Mouse (Mus musculus): ENCODE results near the gene Bcar3. TPM values are rescaled to one million over a fixed set of nuclear protein-coding genes. Genes with fewer than 3 reads are reported as not detected.
"Not testable (repeated sequence)": the region's sequence is repeated elsewhere in the genome, so short reads cannot be mapped to it uniquely, and the experiment has no call there.

Gene Bcar3
- polyA plus RNA-seq, 1 experiment from 2014 or later, result 13.7 TPM

DNA sequence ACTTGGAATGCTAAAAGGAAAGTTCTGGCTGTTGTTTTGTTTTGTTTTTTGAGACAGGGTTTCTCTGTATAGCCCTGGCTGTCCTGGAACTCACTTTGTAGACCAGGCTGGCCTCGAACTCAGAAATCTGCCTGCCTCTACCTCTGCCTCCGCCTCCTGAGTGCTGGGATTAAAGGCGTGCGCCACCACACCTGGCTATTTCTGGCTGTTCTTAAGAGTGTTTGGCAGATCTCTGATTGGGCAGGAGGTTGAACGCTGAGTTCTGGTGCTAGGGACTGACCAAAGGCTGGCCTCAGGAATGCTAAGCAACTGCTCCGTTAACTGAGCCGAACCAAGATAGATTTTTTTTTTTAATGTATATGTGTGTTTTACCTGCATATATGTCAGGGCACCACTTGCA, 39.9 kb upstream of the Bcar3 start:
- H3K4me3 ChIP-seq (replicated peaks; ENCODE audit: low read length); ATAC-seq (ENCODE audit: insufficient read depth, low FRiP score); H3K27ac ChIP-seq (ENCODE audit: low read length); H3K27me3 ChIP-seq (ENCODE audit: control insufficient read depth, insufficient read depth, low read length); H3K9ac ChIP-seq (ENCODE audit: low read length); H3K4me2 ChIP-seq (ENCODE audit: low read depth, low read length); H3K4me1 ChIP-seq (ENCODE audit: control insufficient read depth, insufficient read depth, low read length); H3K9me3 ChIP-seq (replicated peaks; ENCODE audit: control insufficient read depth, low read length); H3K36me3 ChIP-seq (ENCODE audit: control insufficient read depth, insufficient read depth, low read length): not testable (repeated sequence)
- WGBS, result 85% methylated on average over 7 of the region's 7 CpGs

- H3K9ac ChIP-seq (ENCODE audit: low read length), result no peak overlapping the region
- peaks cover under 1% of the 10 kb centered on the region for H3K4me1 ChIP-seq (ENCODE audit: control insufficient read depth, insufficient read depth, low read length)
- H3K27ac ChIP-seq (ENCODE audit: low read length), result no peak overlapping the region
- H3K4me2 ChIP-seq (ENCODE audit: low read depth, low read length), result no peak overlapping the region
- H3K4me3 ChIP-seq (replicated peaks; ENCODE audit: low read length), result no peak overlapping the region
- no peaks in the 10 kb centered on the region for H3K9me3 ChIP-seq (replicated peaks; ENCODE audit: control insufficient read depth, low read length)
- 70% methylated on average over 5 of the region's 5 CpGs for WGBS
- H3K36me3 ChIP-seq (ENCODE audit: control insufficient read depth, insufficient read depth, low read length), result peaks cover 5% of the 10 kb centered on the region; the same call in 1 of the 2 replicates
- H3K27me3 ChIP-seq (ENCODE audit: control insufficient read depth, insufficient read depth, low read length), result no peaks in the 10 kb centered on the region
- no peak for ATAC-seq (ENCODE audit: insufficient read depth, low FRiP score)
These were observed 23.9 kb upstream of the Bcar3 start for GRCm38 (mm10) chr3:122269986-122270385.

- ATAC-seq (ENCODE audit: insufficient read depth, low FRiP score); H3K9ac ChIP-seq (ENCODE audit: low read length); H3K27ac ChIP-seq (ENCODE audit: low read length); H3K4me3 ChIP-seq (replicated peaks; ENCODE audit: low read length); H3K9me3 ChIP-seq (replicated peaks; ENCODE audit: control insufficient read depth, low read length); H3K36me3 ChIP-seq (ENCODE audit: control insufficient read depth, insufficient read depth, low read length); H3K27me3 ChIP-seq (ENCODE audit: control insufficient read depth, insufficient read depth, low read length); H3K4me2 ChIP-seq (ENCODE audit: low read depth, low read length): not testable (repeated sequence)
- WGBS, result 72% methylated on average over 1 of the region's 1 CpGs
- H3K4me1 ChIP-seq (ENCODE audit: control insufficient read depth, insufficient read depth, low read length), result peaks cover 22% of the 10 kb centered on the region
These were observed 21.4 kb upstream of the Bcar3 start for GRCm38 (mm10) chr3:122272565-122272964.

DNA sequence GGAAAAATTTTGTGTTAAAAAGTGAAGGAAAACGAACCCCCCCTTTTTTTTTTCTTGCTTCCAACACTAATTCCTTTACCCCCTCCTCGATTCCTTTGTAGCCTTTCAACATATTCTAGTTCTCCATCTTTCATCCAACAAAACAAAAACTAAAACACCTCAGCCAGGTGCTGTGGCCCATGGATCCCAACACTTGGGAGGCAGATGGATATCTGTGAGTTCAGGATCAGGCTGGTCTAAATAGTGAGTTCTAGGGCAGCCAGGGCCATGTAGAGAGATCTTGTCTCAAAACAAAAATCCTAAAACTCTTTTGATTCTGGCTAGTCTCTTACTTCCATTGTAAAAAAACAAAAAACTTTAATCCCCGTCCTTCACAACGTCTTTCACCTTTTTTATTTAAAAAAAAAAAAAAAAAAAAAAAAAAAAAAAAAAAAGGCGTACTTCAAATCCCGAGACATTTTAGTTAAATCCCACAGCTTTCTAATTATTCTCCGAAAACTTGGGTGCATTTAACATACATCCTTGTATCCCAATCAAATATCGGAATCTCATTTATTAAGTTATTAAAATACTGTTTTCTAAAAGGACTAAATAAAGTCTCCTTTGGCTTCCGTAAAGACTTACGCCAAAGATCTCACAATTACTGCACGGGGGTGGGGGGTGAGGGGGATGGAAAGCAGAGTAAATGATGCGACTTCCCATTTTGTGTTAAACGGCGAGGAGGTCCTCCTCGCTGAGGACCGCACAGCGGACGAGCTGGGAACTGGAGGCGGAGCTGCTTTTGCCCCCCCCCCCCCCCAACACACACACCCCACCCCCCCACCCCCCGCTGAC, 20.3 kb upstream of the Bcar3 start:
- Histone ChIP-seq H3K36me3 (ENCODE audit: control insufficient read depth, insufficient read depth, low read length) (0 out of 2 replicates have a peak, but pooled peaks cover 4% of the 10 kb centered on the region), H3K9me3 (replicated peaks; ENCODE audit: control insufficient read depth, low read length) (no peaks in the 10 kb centered on the region), H3K27me3 (ENCODE audit: control insufficient read depth, insufficient read depth, low read length) (no peaks in the 10 kb centered on the region), H3K4me1 (ENCODE audit: control insufficient read depth, insufficient read depth, low read length) (peaks cover 28% of the 10 kb centered on the region), H3K9ac (ENCODE audit: low read length) (peak overlapping the region; percentile 87), H3K4me2 (ENCODE audit: low read depth, low read length) (peak overlapping the region; percentile 45), H3K27ac (ENCODE audit: low read length) (no peak overlapping the region), H3K4me3 (replicated peaks; ENCODE audit: low read length) (peak overlapping the region; percentile 87)
- WGBS, result 11% methylated on average over 19 of the region's 20 CpGs
- no peak for ATAC-seq (ENCODE audit: insufficient read depth, low FRiP score)

DNA sequence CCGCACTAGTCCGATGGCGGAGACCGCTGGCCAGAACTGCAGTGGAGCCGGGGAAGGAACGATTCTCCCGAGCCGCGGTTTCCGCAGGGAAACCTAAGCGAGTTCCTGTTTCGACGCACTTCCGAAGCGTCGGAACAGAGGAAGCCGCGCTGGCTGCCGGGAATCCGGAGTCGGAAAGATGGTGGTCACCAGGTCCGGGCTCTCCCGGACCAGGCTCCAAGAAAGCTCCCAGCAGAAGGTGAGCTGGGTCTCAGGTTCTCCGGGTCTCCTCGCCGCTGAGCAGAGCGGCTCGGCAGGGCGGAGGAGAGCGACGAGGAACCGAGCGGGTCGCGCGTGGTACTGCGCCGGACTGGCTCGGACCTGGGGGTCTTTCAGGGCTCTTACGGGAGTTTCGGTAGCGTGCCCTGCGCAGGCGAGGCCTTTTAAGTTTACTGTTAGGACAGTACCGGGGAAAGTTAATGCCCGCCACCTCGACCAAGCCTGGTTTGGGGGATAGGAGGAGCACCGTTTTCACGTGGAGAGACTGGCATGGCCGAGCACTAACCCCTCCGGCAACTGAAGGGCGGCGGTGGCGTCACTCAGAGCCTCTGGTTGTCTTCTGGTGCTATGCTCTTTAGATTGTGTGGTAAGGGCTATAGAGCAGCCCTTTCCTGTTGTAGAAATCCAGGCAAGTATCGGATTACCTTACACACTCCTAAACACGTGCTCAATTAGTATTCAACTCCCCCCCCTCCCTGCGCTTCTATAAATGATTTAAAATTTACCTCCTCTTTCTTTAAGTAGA, 19.5 kb upstream of the Bcar3 start, which contains the start of gene Dnttip2:
Gene Dnttip2 (plus strand): TSS at position 148 of the 784 bp plus-strand sequence.
- Histone ChIP-seq H3K4me1 (ENCODE audit: control insufficient read depth, insufficient read depth, low read length) (peaks cover 28% of the 10 kb centered on the region), H3K9ac (ENCODE audit: low read length) (peak within 1 kb of the TSS; percentile 87), H3K36me3 (ENCODE audit: control insufficient read depth, insufficient read depth, low read length) (0 out of 2 replicates have a peak, but pooled peaks cover 5% of the 10 kb centered on the region), H3K9me3 (replicated peaks; ENCODE audit: control insufficient read depth, low read length) (no peaks in the 10 kb centered on the region), H3K4me2 (ENCODE audit: low read depth, low read length) (peak within 1 kb of the TSS; percentile 59), H3K4me3 (replicated peaks; ENCODE audit: low read length) (peak within 1 kb of the TSS; percentile 87), H3K27me3 (ENCODE audit: control insufficient read depth, insufficient read depth, low read length) (no peaks in the 10 kb centered on the region), H3K27ac (ENCODE audit: low read length) (peak within 1 kb of the TSS; percentile 34)
- WGBS, result under 1% methylated on average over 57 of the region's 57 CpGs
- peak; percentile 96 for ATAC-seq (ENCODE audit: insufficient read depth, low FRiP score)

DNA sequence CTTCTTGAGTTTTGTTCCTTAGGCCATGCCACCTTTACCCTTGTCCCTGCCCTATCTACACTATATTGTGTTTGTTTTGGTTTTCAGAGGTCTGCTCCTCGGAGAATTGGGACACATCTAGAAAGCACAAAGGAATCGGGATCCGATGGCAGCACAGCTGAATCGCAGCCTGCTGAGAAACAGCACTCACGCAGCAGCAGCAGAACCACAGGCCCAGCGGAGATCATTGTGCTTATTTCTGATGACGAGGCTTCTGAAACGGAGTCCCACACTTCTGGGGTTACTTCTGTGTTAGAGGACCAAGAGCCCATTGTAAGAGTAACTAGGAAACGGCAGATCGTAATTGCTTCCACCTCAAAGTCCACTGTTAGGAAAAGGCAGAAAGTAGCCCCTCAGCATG, 18.8 kb upstream of the Bcar3 start:
- no peaks in the 10 kb centered on the region for H3K9me3 ChIP-seq (replicated peaks; ENCODE audit: control insufficient read depth, low read length)
- peak overlapping the region; percentile 59 for H3K4me2 ChIP-seq (ENCODE audit: low read depth, low read length)
- peaks cover 28% of the 10 kb centered on the region for H3K4me1 ChIP-seq (ENCODE audit: control insufficient read depth, insufficient read depth, low read length)
- no peak for ATAC-seq (ENCODE audit: insufficient read depth, low FRiP score)
- 0 out of 2 replicates have a peak, but pooled peaks cover 7% of the 10 kb centered on the region for H3K36me3 ChIP-seq (ENCODE audit: control insufficient read depth, insufficient read depth, low read length)
- 75% methylated on average over 10 of the region's 10 CpGs for WGBS
- H3K27me3 ChIP-seq (ENCODE audit: control insufficient read depth, insufficient read depth, low read length), result no peaks in the 10 kb centered on the region
- H3K4me3 ChIP-seq (replicated peaks; ENCODE audit: low read length), result peak overlapping the region; percentile 87
- H3K9ac ChIP-seq (ENCODE audit: low read length), result peak overlapping the region; percentile 40; the same call in 1 of the 2 replicates
- H3K27ac ChIP-seq (ENCODE audit: low read length), result no peak overlapping the region

DNA sequence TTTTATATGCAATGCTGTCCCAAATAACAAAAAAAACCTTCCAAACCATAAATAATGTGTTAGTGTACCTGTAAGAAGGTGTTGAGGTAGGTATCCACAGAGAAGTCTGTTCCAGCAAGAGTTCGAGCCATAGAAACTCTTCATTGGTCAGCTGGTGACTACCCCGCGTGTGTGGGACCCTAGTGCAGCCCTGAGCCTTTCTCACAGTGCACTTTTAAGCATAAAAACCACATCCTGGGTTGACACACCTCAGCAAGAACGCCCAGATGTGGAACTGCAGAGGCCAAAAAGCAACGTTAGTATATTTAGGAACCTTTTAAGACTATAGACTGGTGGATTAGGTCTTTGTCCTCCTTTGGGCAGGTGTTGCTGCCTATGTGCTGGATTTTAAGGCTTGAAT, 6.7 kb upstream of the Bcar3 start:
- Histone ChIP-seq H3K4me1 (ENCODE audit: control insufficient read depth, insufficient read depth, low read length) (0 out of 2 replicates have a peak, but pooled peaks cover 1% of the 10 kb centered on the region), H3K9ac (ENCODE audit: low read length) (no peak overlapping the region), H3K4me2 (ENCODE audit: low read depth, low read length) (no peak overlapping the region), H3K36me3 (ENCODE audit: control insufficient read depth, insufficient read depth, low read length) (peaks cover 13% of the 10 kb centered on the region), H3K9me3 (replicated peaks; ENCODE audit: control insufficient read depth, low read length) (no peaks in the 10 kb centered on the region), H3K27me3 (ENCODE audit: control insufficient read depth, insufficient read depth, low read length) (no peaks in the 10 kb centered on the region), H3K27ac (ENCODE audit: low read length) (no peak overlapping the region), H3K4me3 (replicated peaks; ENCODE audit: low read length) (no peak overlapping the region)
- no peak for ATAC-seq (ENCODE audit: insufficient read depth, low FRiP score)
- 71% methylated on average over 5 of the region's 5 CpGs for WGBS

GRCm38 (mm10) chr3:122288613-122289195, 5.2 kb upstream of the Bcar3 start:
- H3K36me3 ChIP-seq (ENCODE audit: control insufficient read depth, insufficient read depth, low read length), result peaks cover 8% of the 10 kb centered on the region
- ATAC-seq (ENCODE audit: insufficient read depth, low FRiP score), result no peak
- peaks cover 5% of the 10 kb centered on the region; the same call in 1 of the 2 replicates for H3K4me1 ChIP-seq (ENCODE audit: control insufficient read depth, insufficient read depth, low read length)
- no peak overlapping the region for H3K4me2 ChIP-seq (ENCODE audit: low read depth, low read length)
- no peaks in the 10 kb centered on the region for H3K27me3 ChIP-seq (ENCODE audit: control insufficient read depth, insufficient read depth, low read length)
- no peak overlapping the region for H3K9ac ChIP-seq (ENCODE audit: low read length)
- no peak overlapping the region for H3K4me3 ChIP-seq (replicated peaks; ENCODE audit: low read length)
- H3K27ac ChIP-seq (ENCODE audit: low read length), result no peak overlapping the region
- H3K9me3 ChIP-seq (replicated peaks; ENCODE audit: control insufficient read depth, low read length), result no peaks in the 10 kb centered on the region
- WGBS, result 77% methylated on average over 5 of the region's 5 CpGs

All from stomach, embryonic 16.5 days (tissue).